ENCODE assay signal across 8 mouse cellular contexts in the genomic region with DNA sequence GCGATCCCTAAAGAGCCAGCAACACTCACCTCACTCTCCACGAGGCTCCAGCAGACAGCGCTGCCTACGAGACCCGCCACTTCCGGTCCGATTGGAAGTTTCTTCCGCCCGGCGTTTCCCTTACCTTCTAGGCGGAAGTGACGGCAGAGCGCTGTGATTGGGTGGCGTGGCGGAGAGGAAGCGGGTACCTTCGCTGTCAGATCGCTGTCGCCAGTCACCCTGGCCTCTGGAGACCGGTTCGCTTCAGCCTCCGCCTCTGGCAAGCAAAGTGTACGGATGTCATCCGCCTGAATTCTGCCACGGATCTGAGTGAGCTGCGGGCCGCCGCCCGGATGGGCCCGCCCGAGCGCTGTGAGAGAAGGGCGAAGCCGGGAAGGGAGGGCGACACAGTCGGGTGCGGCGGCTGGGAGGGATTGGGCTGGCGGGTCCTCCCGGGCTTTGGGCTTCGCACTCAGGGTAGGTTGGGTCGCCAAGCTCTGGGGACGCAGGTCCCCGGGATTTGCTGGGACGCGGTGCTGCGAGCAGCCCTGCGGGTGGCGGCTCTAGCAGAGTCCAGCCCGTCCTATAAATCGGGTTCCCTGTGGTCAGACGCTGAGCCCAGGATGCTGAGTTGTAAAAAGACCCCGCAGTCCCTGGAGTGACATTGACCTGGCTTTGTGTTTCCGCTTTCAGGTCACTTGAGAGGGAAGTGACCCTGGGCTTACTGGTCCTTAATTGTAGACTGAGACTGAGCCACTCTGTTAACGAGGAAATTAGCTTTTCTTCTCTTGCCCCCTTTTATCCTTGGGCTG. TPM values are rescaled to one million over a fixed set of nuclear protein-coding genes. Genes with fewer than 3 reads are reported as not detected.
DNase-seq lines count a peak whose midpoint lies in the region; ATAC-seq and TF ChIP-seq lines count a peak whose summit lies in the region.

A gene (plus strand): TSS at position 67 of the 791 bp plus-strand sequence.
A gene (minus strand): TSS at position 93 of the 791 bp plus-strand sequence.

- H3K4me3 ChIP-seq in CH12.LX (replicated peaks in 1 of 3; ENCODE audit: low read depth in 2 of 3, low read length in 2 of 3, poor library complexity in 1 of 3): peak within 1 kb of the TSS; percentile 75 to 92 (median 79)
- peak within 1 kb of the TSS; percentile 83 for H3K4me3 ChIP-seq in forebrain, embryonic 11.5 days (ENCODE audit: low read depth, low read length)
- peak within 1 kb of the TSS; percentile 97 for H3K4me3 ChIP-seq in heart, embryonic 16.5 days (ENCODE audit: low read length)
- H3K4me3 ChIP-seq in liver, embryonic 15.5 days (replicated peaks): peak within 1 kb of the TSS; percentile 85
- peak within 1 kb of the TSS; percentile 82 for H3K4me3 ChIP-seq in neural tube, embryonic 12.5 days

- no peak for TF ChIP-seq RAD21 in CH12.LX (IDR thresholded peaks at IDR 0.05; ENCODE audit: low read depth, low read length)

- H3K4me2 ChIP-seq in CH12.LX (ENCODE audit: insufficient read depth, low read depth, poor library complexity, severe bottlenecking): peak within 1 kb of the TSS; percentile 72
- peak within 1 kb of the TSS; percentile 60 for H3K4me2 ChIP-seq in forebrain, embryonic 11.5 days (ENCODE audit: low read depth, low read length, severe bottlenecking)
- H3K4me2 ChIP-seq in heart, embryonic 16.5 days (ENCODE audit: low read depth, low read length): peak within 1 kb of the TSS; percentile 80
- H3K4me2 ChIP-seq in liver, embryonic 15.5 days: peak within 1 kb of the TSS; percentile 94
- peak within 1 kb of the TSS; percentile 83 for H3K4me2 ChIP-seq in neural tube, embryonic 12.5 days (replicated peaks)

- peak; percentile 97 for ATAC-seq in forebrain, embryonic 11.5 days (replicated peaks; ENCODE audit: low FRiP score)
- ATAC-seq in heart, embryonic 16.5 days (replicated peaks; ENCODE audit: extremely low read depth, insufficient read depth, low FRiP score): peak; percentile 97
- ATAC-seq in liver, embryonic 15.5 days (ENCODE audit: insufficient read depth): peak; percentile 96
- ATAC-seq in neural tube, embryonic 12.5 days (ENCODE audit: low FRiP score, low read depth): peak; percentile 99

- TF ChIP-seq EP300 in CH12.LX (IDR thresholded peaks at IDR 0.05; ENCODE audit: low read length): no peak

- H3K27ac ChIP-seq in CH12.LX (ENCODE audit: insufficient read depth, low read depth): peak within 1 kb of the TSS; percentile 71
- H3K27ac ChIP-seq in forebrain, embryonic 11.5 days (ENCODE audit: low read depth, low read length): peak within 1 kb of the TSS; percentile 76; the same call in 1 of the 2 replicates
- peak within 1 kb of the TSS; percentile 94 for H3K27ac ChIP-seq in heart, embryonic 16.5 days (ENCODE audit: low read length)
- H3K27ac ChIP-seq in liver, embryonic 15.5 days (replicated peaks): peak within 1 kb of the TSS; percentile 98
- peak within 1 kb of the TSS; percentile 84; the same call in 1 of the 2 replicates for H3K27ac ChIP-seq in neural tube, embryonic 12.5 days

- H3K79me2 ChIP-seq in CH12.LX (replicated peaks; ENCODE audit: control insufficient read depth, extremely low read depth, insufficient read depth, poor library complexity, severe bottlenecking): peaks cover 31% of the 10 kb centered on the region

- no peak for TF ChIP-seq CTCF in CH12.LX (conservative IDR thresholded peaks at IDR 0.05 in 1 of 2, IDR thresholded peaks at IDR 0.05 in 1 of 2; ENCODE audit: low read depth in 2 of 2, low read length in 2 of 2)

- dilution Hi-C loops in CH12.LX (cut with MboI; ENCODE audit: extremely low pct_ligation_motif_present, extremely low pct_unique_long_range_greater_than_20kb, low sequenced_read_pairs): no loop called here

- H3K27me3 ChIP-seq in CH12.LX (replicated peaks): no peaks in the 10 kb centered on the region
- H3K27me3 ChIP-seq in forebrain, embryonic 11.5 days (ENCODE audit: control insufficient read depth, insufficient read depth, low read length): no peaks in the 10 kb centered on the region
- H3K27me3 ChIP-seq in heart, embryonic 16.5 days (ENCODE audit: control insufficient read depth, insufficient read depth, low read length): no peaks in the 10 kb centered on the region
- H3K27me3 ChIP-seq in liver, embryonic 15.5 days: no peaks in the 10 kb centered on the region
- no peaks in the 10 kb centered on the region for H3K27me3 ChIP-seq in neural tube, embryonic 12.5 days (replicated peaks)

- under 1% methylated on average over 55 of the region's 55 CpGs for WGBS in forebrain, embryonic 11.5 days
- under 1% methylated on average over 55 of the region's 55 CpGs for WGBS in heart, embryonic 16.5 days
- 1% methylated on average over 55 of the region's 55 CpGs for WGBS in liver, embryonic 15.5 days (ENCODE audit: insufficient replicate concordance)
- WGBS in neural tube, embryonic 12.5 days: under 1% methylated on average over 55 of the region's 55 CpGs

- peak; percentile 96 for DNase-seq in CH12.LX (ENCODE audit: extremely low read depth)
- DNase-seq in c-Kit-positive CD71-positive TER-119-negative erythroid progenitor cells, embryonic 14.5 days (ENCODE audit: low read depth): peak; percentile 96
- DNase-seq in forebrain, embryonic 11.5 days (ENCODE audit: low spot score): peak; percentile 93
- DNase-seq in kidney, postnatal 36 days: peak; percentile 96 to 97
- DNase-seq in telencephalon, adult 2 months (ENCODE audit: low read depth, low spot score): peak; percentile 95

- in situ Hi-C loops in CH12.LX (cut with MboI; ENCODE audit: low pct_ligation_motif_present, low pct_unique_long_range_greater_than_20kb, low sequenced_read_pairs): no loop called here

- H3K9me3 ChIP-seq in CH12.LX (replicated peaks; ENCODE audit: low read length): no peaks in the 10 kb centered on the region
- H3K9me3 ChIP-seq in forebrain, embryonic 11.5 days (ENCODE audit: control insufficient read depth, low read length): no peaks in the 10 kb centered on the region
- H3K9me3 ChIP-seq in heart, embryonic 16.5 days (replicated peaks; ENCODE audit: control insufficient read depth, low read length): no peaks in the 10 kb centered on the region
- H3K9me3 ChIP-seq in liver, embryonic 15.5 days (replicated peaks): no peaks in the 10 kb centered on the region
- no peaks in the 10 kb centered on the region for H3K9me3 ChIP-seq in neural tube, embryonic 12.5 days

- peak; percentile 96 for TF ChIP-seq POLR2A in CH12.LX (IDR thresholded peaks at IDR 0.05; ENCODE audit: low read depth, low read length)

- H3K4me1 ChIP-seq in CH12.LX (ENCODE audit: control insufficient read depth in 1 of 2, insufficient read depth in 2 of 2): peaks cover 5 to 21% of the 10 kb centered on the region in 2 experiments; a peak in 3 of 4 replicates
- H3K4me1 ChIP-seq in forebrain, embryonic 11.5 days (replicated peaks; ENCODE audit: control insufficient read depth, insufficient read depth, low read length): peaks cover 7% of the 10 kb centered on the region; the same call in 1 of the 2 replicates
- peaks cover 5% of the 10 kb centered on the region; the same call in 1 of the 2 replicates for H3K4me1 ChIP-seq in heart, embryonic 16.5 days (ENCODE audit: control insufficient read depth, insufficient read depth, low read length)
- H3K4me1 ChIP-seq in liver, embryonic 15.5 days (replicated peaks): peaks cover 37% of the 10 kb centered on the region
- peaks cover 13% of the 10 kb centered on the region for H3K4me1 ChIP-seq in neural tube, embryonic 12.5 days

- H3K9ac ChIP-seq in CH12.LX (ENCODE audit: insufficient read depth, low read depth): peak within 1 kb of the TSS; percentile 74
- peak within 1 kb of the TSS; percentile 73 for H3K9ac ChIP-seq in forebrain, embryonic 11.5 days (ENCODE audit: low read length)
- peak within 1 kb of the TSS; percentile 97 for H3K9ac ChIP-seq in heart, embryonic 16.5 days (ENCODE audit: low read length)
- H3K9ac ChIP-seq in liver, embryonic 15.5 days: peak within 1 kb of the TSS; percentile 77
- H3K9ac ChIP-seq in neural tube, embryonic 12.5 days: peak within 1 kb of the TSS; percentile 90

- H3K36me3 ChIP-seq in CH12.LX (replicated peaks in 1 of 2; ENCODE audit: control insufficient read depth in 1 of 2, insufficient read depth in 1 of 2, low read length in 1 of 2): peaks cover 25 to 47% of the 10 kb centered on the region in 2 experiments
- H3K36me3 ChIP-seq in forebrain, embryonic 11.5 days (ENCODE audit: control insufficient read depth, insufficient read depth, low read length): peaks cover 3% of the 10 kb centered on the region; the same call in 1 of the 2 replicates
- H3K36me3 ChIP-seq in heart, embryonic 16.5 days (ENCODE audit: control insufficient read depth, insufficient read depth): peaks cover 17% of the 10 kb centered on the region
- peaks cover 29% of the 10 kb centered on the region for H3K36me3 ChIP-seq in liver, embryonic 15.5 days (replicated peaks)
- H3K36me3 ChIP-seq in neural tube, embryonic 12.5 days: peaks cover 14% of the 10 kb centered on the region

TF ChIP-seq in CH12.LX, 34 proteins besides CTCF, POLR2A, EP300 and RAD21 (continues in another document):
- TF ChIP-seq ETS1 (conservative IDR thresholded peaks at IDR 0.05; ENCODE audit: low read depth, low read length) (no peak), RCOR1 (conservative IDR thresholded peaks at IDR 0.05; ENCODE audit: low read depth, low read length) (no peak), HCFC1 (IDR thresholded peaks at IDR 0.05; ENCODE audit: low read depth, low read length) (peak; percentile 92), USF2 (conservative IDR thresholded peaks at IDR 0.05; ENCODE audit: low read depth, low read length) (no peak), ZC3H11A (IDR thresholded peaks at IDR 0.05; ENCODE audit: low read depth, low read length) (no peak), TCF12 (IDR thresholded peaks at IDR 0.05; ENCODE audit: low read depth, low read length) (peak; percentile 92)

RNA-seq across cellular contexts. Expression of the first gene that starts in this region (rescaled TPM):
- 16.9 and 22.3 TPM in 2 replicates for total RNA-seq in CH12.LX (2012; rRNA removed)
- 32.5 and 37.8 TPM in 2 replicates for total RNA-seq in CH12.LX (2014; rRNA removed)
- polyA plus RNA-seq in CH12.LX (2012; ENCODE audit: insufficient read length, low read depth): 14.2 and 16.2 TPM in 2 replicates
- 32.2 and 33.1 TPM in 2 replicates for polyA plus RNA-seq in forebrain, embryonic 11.5 days (2014; fragmentation: Nextera tagmentation; extraction: Ambion mirVana)
- 18.6 and 21.6 TPM in 2 replicates for polyA plus RNA-seq in heart, embryonic 16.5 days (2015; fragmentation: Nextera tagmentation; extraction: Ambion mirVana)
- 17.8 and 18.6 TPM in 2 replicates for polyA plus RNA-seq in liver, embryonic 15.5 days (2015; fragmentation: Nextera tagmentation; extraction: Ambion mirVana)
- polyA plus RNA-seq in neural tube, embryonic 12.5 days (2016; fragmentation: Nextera tagmentation; extraction: Ambion mirVana): 37.3 and 40.1 TPM in 2 replicates

RNA-seq across cellular contexts. Expression of the second gene that starts in this region (rescaled TPM):
- total RNA-seq in CH12.LX (2012; rRNA removed): 55.2 and 70.3 TPM in 2 replicates
- 67.3 and 77.6 TPM in 2 replicates for total RNA-seq in CH12.LX (2014; rRNA removed)
- 71.4 and 78.9 TPM in 2 replicates for polyA plus RNA-seq in CH12.LX (2012; ENCODE audit: insufficient read length, low read depth)
- polyA plus RNA-seq in forebrain, embryonic 11.5 days (2014; fragmentation: Nextera tagmentation; extraction: Ambion mirVana): 61.4 and 64.3 TPM in 2 replicates
- 29.4 and 32.2 TPM in 2 replicates for polyA plus RNA-seq in heart, embryonic 16.5 days (2015; fragmentation: Nextera tagmentation; extraction: Ambion mirVana)
- polyA plus RNA-seq in liver, embryonic 15.5 days (2015; fragmentation: Nextera tagmentation; extraction: Ambion mirVana): 21.6 and 22.2 TPM in 2 replicates
- 41.0 and 46.0 TPM in 2 replicates for polyA plus RNA-seq in neural tube, embryonic 12.5 days (2016; fragmentation: Nextera tagmentation; extraction: Ambion mirVana)

Comparison
In these comparisons a context has a peak if more than half of its experiments do, and no peak if none do; other contexts are left out.
1. Peak in every context shown above with its lines: DNase-seq, ATAC-seq, H3K4me3 ChIP-seq and H3K27ac ChIP-seq.